Mouse (Mus musculus): ENCODE measurements around the gene Tnik.
A peak's percentile ranks its signal among the peaks of the same experiment; 100 is the strongest.

Gene Tnik

GRCm38 (mm10) chr3:28709740-28710139, 446.7 kb downstream of the Tnik start:
- DNase-seq (ENCODE audit: low spot score in 2 of 2), result peak in 1 of 2 experiments; percentile 12

GRCm38 (mm10) chr3:28713913-28714698, 451.1 kb downstream of the Tnik start:
- DNase-seq (ENCODE audit: low spot score in 2 of 2), result no peak

GRCm38 (mm10) chr3:28718521-28718920, 455.5 kb downstream of the Tnik start:
- no peak for DNase-seq (ENCODE audit: low spot score in 2 of 2)

GRCm38 (mm10) chr3:28721218-28721617, 458.2 kb downstream of the Tnik start:
- DNase-seq (ENCODE audit: low spot score in 2 of 2), result no peak

- no peak for DNase-seq (ENCODE audit: low spot score in 2 of 2)
Observed at GRCm38 (mm10) chr3:28721838-28722237, 458.8 kb downstream of the Tnik start.

- DNase-seq (ENCODE audit: low spot score in 2 of 2), result no peak
Observed at GRCm38 (mm10) chr3:28722531-28722930, 459.5 kb downstream of the Tnik start.

GRCm38 (mm10) chr3:28723534-28723933, 460.5 kb downstream of the Tnik start:
- DNase-seq (ENCODE audit: low spot score in 2 of 2), result no peak

- no peak for DNase-seq (ENCODE audit: low spot score in 2 of 2)
Observed at GRCm38 (mm10) chr3:28725203-28725602, 462.2 kb downstream of the Tnik start.

Measured in spleen, postnatal 36 days (tissue).